Mouse (Mus musculus) kidney, adult 8-10 months (tissue): ENCODE measurements around the gene Dennd4a.

Experiments
- DNase-seq, 2 experiments: peaks; one replicate each; pipeline ENCODE4 v3.0.0; 2022

Dennd4a gene

DNA sequence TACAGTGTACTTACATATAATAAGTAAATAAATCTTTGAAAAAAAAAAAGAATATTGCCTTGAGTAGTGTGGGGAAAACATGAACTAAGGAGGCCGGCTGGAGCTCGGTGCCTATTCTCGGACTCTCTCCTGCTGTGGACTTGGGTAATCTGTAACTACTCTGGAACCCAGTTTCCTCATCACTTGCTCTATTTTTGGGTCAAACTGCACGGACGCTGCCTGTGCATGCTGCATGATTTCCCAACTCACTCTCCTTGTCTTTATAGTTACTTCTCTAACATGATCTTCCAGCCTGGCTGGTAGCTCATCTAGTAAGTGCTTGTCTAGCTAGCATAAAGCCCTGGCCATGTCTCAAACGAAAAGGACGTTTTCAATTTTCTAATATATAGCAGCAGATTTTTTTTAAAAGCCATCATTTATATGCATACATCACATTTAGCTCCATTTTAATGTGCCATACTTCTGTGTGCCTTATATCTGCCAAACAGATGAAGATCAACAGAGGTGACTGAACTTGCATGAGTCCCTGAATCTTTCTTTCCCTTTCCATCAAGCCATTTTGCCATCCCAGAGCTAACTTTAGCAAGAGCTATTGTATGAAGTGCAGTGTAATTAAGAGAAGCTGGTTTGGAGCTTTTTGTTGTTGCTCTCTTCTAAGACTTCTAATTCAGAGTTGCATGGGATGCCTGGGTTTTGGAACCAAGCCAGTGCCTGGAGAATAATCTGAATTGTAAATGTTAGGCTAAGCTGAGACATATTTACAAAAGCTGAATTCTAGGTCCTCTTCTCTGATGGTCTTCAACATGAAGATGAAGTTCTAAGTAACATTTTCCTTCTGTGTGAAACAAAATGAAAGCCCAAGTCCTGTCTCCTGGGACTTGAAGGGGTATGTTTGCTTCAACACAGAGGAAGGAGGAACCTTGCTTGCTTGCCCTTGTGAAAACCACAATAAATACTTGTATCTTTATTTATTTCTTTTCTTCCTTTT is 20.2 kb upstream of the Dennd4a start:
- peak; percentile 14 to 26 for DNase-seq

DNA sequence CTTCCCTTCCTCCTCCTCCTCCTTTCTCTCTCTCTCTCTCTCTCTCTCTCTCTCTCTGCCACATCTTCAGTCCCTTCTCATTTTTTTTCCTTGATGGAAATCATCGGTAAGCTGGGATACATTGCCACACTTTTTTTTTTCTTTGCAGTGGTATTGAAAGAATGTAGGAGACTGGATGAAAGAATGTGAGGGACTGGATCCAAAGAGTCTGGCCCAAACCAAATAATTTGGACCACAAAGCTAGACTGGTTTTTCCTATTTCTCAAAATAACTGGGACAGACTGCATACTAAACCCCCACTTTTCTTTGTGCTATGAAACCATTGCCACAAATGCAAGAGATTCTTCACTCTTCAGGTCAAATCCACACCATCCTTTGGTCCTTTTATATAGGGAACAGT is 19.5 kb upstream of the Dennd4a start:
- no peak for DNase-seq

DNA sequence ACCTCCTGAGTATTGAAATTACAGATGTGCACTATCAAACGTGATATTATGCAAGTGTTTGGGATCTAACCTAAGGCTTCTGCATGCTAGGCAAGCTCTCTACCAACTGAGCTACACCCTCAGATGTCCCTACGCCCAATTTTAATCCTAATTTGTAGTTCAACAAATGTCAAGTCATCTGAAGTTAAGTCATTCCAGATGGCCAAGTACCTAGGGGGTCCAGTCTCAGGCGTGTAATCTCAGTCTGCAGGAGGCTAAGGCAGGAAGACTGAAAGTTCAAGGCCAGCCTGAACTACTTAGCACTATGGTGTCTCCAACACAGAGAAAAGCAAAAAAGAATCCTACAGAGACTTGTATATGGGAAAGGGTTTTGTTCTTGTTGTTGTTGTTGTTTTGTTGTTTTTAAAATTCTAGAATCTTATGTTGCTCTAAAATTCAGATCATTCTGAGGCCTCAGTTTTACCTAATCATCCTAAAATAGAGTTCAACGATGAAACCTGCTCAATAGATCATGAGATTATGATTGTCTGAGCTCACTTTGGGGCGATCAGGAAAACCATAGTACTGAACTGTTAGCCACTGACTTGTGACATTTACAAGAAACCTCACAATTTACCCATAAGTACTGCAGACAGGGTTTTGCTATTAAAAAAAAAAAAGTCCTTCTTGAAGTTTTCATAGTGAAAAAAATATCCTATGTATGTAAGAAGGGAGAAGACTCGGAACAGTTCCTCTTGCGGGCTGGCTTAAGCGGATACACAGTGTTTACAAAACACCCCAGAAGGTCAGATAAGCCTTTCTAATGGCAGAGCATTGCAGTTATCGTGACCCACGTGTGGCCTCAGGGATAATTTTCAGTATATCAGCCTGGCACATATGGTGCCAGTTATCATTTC is 18.5 kb upstream of the Dennd4a start:
- DNase-seq, result no peak

DNA sequence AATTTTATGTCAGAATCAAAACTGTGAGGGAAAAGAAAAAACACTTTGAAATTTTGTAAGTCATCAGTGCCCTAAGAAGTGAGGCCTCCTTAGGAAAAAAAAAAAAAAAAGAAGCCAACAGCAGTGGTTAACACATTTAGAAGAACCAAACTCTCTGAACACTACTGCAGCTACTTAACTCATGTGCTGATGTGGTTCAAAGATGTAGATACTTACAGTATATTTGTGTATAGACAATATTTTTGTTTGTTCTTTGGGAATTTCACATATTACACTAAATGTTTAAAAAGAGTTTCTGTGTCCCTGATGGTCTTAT is 17.9 kb upstream of the Dennd4a start:
- no peak for DNase-seq

DNA sequence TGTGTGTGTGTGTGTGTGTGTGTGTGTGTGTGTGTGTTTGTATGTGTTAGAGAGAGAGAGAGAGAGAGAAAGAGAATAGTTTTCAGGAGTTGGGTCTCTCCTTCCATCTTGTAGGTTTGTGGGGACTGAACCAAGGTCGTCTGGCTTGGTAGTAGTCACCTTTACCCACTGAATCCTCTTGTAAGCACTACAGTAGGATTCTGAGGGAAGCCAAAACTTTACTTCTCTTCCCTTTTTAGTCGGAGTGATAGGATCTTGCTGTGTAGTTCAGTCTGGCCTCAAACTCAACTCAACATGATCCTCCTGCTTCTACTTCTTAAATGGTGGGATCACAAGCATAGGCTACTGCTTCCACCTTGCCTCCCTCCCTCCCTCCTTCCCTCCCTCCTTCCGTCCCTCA is 17.3 kb upstream of the Dennd4a start:
- DNase-seq, result no peak

DNA sequence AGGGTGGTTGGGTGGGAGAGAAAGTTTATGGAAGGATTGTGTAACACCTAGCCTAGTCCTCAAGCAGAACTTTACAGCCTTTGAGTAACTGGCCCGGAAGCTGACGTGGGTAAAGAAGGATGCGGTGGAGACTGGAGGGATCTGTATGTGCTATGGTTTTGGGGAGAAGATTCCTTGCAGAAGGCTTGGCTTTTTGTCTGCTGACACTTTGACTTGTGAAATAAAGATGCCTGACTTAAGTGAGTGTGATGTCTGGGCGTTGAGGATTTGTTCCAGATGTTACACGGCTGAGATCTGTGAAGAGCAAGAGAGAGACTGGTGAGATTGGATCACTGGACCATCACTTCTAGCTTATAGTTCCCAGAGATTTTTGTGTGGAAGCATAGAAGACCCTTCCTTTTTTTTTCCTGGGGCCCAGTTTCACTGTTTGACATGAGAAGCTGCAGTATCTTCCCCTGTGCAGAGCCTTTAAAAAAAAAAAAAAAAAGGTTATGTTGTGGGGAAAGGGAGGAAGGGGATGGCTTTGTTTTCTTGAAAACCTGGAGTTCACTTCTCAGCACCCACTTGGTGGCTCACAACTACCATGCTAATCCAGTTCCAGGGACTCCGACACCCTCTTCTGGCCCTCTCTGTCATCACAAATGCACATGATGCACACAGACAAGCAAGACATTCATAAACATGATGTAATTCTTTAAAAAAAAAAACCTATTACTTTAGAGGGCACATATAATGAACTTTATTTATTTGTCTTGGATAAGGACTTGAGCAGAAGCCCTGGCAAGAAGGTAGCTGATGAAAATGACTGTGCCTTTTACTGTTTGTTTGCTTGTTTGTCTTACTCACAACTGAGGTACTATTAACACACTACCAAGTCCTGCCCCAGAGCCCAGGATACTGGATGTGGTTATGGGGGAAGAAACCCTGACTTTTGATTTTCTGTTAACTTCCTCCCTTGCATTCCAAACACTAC is 16.4 kb upstream of the Dennd4a start:
- no peak for DNase-seq

DNA sequence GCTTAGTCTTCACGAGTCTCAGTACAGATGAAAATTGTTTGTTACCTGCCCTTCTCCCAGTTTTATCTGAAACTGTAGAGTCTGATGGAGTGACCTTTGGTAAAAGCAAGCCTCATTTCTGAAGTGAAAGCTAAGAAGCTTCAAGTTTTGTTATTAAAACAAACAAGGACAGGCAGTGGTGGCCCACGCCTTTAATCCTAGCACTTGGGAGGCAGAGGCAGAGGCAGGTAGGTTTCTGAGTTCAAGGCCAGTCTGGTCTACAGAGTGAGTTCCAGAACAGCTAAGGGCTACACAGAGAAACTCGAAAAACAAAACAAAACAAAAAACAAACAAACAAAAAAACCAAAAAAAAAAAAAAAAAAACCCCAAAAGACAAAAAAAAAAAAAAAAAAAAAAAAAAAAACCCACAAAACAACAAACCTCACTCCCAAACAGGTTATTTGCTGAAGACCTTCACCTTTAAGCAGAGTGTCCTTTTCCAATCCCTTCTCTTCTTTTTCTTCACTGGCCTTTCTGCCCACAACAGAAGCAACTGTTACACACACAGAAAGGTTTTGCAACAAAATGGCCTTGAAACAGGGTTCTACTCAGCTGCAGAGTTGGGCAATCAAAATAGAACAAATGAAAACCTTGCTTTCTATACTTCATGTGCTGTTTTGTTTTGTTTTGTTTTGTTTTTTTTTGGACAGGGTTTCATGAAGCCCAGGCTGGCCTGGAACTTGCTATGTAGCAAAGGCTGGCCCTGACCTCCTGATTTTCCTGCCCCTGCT is 15.1 kb upstream of the Dennd4a start:
- no peak for DNase-seq

DNA sequence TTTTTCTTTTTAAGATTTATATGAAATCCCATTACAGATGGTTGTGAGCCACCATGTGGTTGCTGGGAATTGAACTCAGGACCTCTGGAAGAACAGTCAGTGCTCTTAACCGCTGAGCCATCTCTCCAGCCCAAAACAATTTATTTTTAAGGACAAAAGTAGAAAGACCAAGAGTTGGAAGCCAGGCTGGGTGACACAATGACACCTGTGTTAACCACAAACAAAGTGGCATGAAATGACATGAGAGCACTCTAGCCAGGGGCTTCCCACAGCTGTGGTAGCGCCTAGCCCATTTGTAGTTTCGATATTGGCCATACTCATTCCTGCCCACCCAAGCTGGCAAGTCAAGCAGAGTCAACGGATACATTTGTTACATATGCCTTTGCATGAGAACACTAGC is 13.7 kb upstream of the Dennd4a start:
- no peak for DNase-seq

DNA sequence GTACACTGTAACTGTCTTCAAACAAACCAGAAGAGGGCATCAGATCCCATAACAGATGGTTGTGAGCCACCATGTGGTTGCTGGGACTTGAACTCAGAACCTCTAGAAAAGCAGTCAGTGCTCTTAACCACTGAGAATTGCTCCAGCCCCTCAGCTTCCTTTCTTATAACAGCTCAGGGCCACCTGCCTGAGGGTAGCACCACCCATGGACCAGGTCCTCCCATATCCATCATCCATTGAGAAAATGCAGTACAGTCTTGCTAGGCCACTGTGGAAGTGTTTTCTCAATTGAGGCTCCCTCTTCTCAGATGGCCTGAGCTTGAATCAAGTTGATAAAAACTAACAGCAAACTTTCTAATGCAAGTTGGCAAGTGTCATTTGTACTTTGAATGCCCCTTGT is 13.0 kb upstream of the Dennd4a start:
- no peak for DNase-seq

DNA sequence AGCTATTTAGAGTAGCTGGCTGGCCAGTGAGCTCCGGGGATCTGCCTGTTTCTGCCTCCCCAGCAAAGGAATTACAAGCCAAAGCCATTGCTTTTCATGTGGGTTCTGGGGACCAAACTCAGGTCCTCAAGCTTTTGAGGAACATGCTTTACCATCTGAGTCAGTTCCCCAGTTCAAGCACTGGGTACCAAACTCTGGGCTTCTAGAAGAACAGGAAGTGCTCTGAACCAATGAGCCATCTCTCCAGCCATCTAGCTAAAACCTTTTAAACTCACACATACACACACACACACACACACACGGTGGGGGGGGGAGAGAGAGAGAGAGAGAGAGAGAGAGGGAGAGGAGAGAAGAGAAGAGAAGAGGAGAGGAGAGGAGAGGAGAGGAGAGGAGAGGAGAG is 12.3 kb upstream of the Dennd4a start:
- DNase-seq, result no peak

DNA sequence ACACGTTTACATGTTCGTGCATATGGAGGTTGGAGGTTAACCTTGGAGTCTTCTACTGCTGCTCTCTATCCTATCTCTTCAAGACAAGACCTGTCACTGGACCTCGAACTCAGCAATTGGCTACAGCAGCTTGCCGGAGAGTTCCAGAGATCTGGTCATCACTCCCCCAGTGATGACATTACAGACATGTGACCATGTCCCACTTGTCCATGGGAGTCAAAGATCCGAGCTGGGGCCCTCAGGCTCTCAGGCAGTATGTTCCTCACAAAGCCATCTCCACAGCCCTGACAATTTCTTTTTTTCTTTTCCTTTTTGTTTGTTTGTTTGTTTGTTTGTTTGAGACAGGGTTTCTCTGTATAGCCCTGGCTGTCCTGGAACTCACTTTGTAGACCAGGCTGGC is 11.6 kb upstream of the Dennd4a start:
- no peak for DNase-seq

DNA sequence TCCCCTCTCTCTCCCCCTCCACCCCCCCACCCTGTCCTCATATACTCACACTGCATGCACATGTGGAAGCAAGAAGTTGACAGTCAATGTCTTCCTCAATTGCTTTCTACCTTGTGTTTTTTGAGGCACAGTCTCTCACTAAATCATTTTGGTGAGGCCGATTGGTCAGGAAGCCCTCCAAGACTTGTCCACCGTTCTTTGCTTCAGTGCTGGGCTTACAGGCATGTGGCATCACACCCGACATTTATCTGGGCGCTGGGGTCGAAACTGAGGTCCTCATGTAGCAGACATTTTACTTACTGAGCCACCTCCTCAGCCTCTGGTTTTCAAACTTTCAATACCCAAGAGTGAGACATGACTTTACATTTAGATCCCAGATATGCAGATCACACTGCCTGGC is 8.6 kb upstream of the Dennd4a start:
- DNase-seq, result no peak

DNA sequence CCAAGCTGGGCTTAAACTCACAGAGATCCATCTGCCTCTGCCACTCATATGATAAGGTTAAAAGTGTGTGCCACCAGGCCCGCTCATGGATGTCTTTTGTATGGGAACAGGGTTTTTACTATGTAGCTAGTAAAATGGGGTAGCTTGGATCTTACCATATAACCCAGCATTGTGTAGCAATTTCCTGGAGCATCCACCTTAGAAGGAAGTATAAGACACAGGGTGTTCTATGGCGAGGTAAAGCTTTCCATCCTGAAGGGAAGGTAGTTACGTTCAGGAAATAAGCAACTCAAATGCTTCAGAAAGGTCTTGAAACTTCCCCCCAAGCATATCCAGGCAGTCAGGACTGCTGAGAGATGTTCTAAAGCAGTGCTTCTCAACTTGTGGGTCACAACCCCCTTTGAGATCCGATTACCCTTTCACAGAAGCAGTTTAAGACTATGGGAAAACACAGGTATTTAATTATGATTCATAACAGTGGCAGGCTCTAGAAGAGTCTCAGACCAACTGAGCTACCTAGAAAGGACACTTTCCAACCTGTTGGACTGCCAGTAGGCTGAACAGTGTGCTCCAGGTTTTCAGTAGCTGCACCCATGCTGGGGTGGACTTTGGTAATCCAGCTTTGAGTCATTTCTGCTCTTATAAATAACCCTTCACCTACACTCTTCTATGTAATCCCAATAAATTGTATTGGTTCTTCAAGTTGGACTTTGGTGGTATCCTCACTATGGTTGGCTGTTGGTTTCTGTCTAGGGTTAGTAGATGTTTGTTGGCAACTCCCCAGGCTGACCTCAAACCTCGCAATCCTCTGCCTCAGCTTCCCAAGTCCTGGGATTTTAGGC is 7.5 kb upstream of the Dennd4a start:
- DNase-seq, result no peak

DNA sequence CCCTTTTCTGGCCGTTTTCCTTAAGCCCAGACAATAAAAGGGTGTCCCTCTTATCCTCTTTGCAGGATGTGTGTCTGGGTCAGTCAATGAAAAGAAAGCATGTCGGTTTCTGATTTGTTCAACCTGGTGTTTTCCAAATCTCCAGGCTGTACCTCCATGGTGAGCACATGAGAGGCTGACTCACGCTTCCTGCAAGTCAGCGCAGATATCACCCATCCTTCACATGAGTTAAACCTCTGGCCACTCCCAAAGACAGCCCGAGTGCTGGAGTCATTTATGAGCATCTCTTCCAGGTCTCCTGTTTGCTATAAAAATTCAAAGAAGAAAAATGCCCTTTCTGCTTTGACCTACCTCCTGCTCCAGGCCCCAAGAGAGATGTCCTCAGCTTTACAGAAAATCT is 5.3 kb upstream of the Dennd4a start:
- no peak for DNase-seq

DNA sequence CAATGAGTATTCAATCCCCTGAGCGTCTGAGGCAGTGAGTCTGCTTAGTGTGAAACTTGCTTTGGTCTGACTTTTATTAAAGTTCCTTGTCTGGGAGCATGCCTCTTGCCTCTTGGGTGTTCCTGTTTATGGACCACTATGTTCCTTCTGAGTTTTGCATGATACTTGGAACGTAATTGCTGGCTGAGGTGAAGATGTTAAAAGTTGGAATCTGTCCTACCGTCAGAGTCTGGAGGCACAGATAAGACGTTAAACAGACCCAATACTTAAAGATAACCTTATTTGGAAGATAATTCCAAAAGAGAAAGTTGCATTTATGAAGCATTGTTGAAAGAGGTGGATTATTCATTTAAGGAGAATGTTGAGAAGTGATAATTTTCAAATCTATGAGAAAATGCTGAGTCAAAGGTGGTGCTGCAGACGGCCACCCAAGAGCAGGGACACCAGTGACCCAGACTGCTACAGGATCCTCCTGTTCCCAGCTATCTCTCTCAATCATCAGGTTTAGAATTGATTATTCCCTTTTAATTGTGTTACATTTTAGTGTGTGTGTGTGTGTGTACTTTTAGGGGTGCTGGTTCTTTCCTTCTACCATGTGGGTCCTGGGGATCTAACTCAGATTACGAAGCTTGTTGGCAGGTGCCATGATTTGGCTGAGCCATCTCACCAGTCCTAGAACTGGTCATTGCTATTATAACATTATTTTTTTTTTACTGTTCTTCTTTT is 4.6 kb upstream of the Dennd4a start:
- no peak for DNase-seq

DNA sequence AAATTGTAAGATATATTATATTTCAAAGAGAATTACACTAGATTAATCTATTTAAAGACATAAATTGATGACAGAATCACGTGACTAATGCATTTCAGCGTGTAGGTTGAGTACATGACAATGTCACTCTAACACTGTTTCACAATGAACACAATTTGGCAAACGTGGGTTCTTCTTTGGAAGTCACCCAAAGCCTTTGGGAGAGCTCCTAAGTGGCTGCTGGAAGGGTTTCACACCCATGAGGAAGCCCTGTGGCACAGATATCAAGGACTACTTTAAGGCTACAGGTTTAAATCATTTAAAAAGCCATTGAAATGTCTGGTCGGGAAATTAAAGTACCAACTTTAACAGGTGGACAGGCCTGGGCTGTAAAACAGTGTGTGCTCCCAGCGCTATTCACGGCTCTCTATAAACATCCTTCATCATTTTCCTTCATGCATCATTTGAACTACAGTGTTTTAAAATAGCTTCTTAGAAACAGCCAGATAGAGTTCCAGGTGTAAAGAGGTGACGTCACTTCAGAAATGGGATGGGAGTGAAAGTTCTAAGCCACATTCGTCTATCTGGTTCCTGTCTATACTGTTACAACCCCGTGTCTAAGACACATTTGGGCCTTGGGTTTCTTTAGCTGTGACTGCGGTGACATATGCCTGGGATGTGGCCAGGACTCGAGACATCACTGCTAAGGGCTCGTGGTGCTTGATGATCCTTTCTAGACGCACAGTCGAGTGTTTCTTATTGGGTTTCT is 3.9 kb upstream of the Dennd4a start:
- no peak for DNase-seq

DNA sequence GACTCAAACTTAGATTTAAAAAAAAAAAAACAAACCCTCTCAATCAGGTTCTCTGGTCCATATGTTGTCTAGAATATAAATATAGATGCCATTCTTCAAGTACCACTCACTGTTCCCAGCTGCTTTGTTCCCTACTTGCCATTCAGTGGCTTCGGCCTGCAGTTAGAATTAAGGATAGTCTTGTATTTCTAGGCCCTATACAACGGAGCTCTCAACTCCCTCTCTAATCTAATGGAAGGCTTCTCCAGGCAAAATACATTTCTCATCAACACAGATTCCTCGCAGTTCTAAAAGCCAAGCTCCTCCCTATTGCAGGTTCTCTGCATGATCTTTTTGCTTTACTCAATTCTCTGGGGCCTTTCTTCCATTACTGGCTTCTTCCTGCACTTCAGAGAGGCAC is 1.3 kb upstream of the Dennd4a start:
- no peak for DNase-seq

DNA sequence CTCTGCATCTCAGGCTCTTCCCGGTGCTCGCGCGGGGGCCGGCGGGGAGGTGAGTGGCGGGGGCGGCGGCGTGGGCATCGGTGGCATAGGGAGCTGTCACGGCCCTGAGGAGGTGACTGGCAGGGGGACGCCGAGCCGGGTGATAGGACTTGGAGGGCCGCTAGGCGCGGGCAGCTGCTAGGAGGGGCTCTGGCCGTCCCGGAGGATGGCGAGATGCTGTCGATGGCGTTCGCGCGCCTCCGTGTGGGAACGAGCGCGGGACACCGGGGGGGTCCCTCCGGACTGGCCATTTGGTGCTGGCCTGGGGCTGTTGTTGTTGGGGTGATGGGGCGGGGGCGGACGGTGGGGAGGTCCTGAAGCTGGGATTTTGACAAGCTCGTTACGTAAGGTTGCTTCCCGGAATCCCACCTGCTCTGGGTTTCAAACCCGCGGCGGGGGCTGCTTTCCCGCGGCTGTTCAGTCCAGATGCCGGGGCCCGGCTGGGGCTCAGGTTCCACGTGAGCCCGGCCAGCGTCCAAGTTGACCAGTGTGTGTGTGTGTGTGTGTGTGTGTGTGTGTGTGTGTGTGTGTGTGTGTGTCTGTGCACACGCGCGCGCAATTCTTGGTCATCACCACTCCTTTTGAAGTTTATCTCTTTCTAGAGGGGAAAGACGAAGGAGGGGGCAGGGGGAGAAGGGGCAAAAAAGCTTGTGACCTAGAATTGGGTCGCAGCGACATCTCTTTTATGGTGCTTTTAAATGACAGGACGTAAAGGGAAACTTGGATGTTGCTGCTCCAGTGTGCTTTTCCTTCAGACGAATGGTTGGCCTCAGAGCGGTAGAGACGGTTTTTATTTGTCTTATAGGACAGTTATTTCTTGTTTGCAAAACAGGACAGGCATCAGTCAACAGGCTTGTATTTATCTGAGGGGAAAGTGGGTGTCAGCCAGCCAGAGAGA is 666 bp downstream of the Dennd4a start:
- DNase-seq, result peak; percentile 28 to 52
